Mouse (Mus musculus): ENCODE measurements at regions not wholly inside any gene's neighbourhood (a gene's known extent, or its start where the extent isn't known, plus 50 kb on each side); places are given as distances from the start of the nearest gene placed in this dataset.

GRCm38 (mm10) chrX:11978679-11979078, 181.5 kb downstream of the Bcor start:
- ATAC-seq (ENCODE audit: low FRiP score): no peak
- no peak overlapping the region for H3K4me2 ChIP-seq
- H3K9me3 ChIP-seq: no peaks in the 10 kb centered on the region
- no peak overlapping the region for H3K27ac ChIP-seq
- no peaks in the 10 kb centered on the region for H3K36me3 ChIP-seq (replicated peaks)
- WGBS: 87% methylated on average over 4 of the region's 4 CpGs
- peaks cover 15% of the 10 kb centered on the region for H3K27me3 ChIP-seq
- no peak overlapping the region for H3K4me3 ChIP-seq (replicated peaks)
- no peaks in the 10 kb centered on the region for H3K4me1 ChIP-seq
- H3K9ac ChIP-seq: no peak overlapping the region

DNA sequence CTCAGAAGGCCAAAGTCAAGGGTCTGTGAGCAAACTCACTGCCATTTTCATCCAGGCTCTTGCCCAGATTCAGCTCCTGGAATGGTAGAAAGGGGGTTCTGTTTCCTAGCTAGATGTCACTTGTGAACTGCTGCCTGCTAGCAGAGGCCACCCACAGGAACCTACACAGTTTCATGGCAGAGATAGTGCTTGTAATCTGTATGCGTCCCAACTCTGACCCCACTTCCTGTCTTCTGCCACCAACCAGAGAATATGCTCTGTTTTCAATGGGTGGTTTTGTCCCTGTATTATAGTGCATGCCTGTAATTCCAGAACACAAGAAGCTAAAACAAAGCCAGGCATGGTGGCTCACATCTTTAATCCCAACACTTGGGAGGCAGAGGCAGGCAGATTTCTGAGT, 176.9 kb downstream of the Bcor start:
- Histone ChIP-seq H3K9ac (no peak overlapping the region), H3K9me3 (no peaks in the 10 kb centered on the region), H3K27me3 (peaks cover 31% of the 10 kb centered on the region), H3K4me2 (no peak overlapping the region), H3K27ac (no peak overlapping the region), H3K36me3 (replicated peaks) (no peaks in the 10 kb centered on the region), H3K4me3 (replicated peaks) (no peak overlapping the region), H3K4me1 (no peaks in the 10 kb centered on the region)
- ATAC-seq (ENCODE audit: low FRiP score): no peak
- WGBS: 75% methylated on average over 1 of the region's 1 CpGs

Measured in forebrain, embryonic 12.5 days (tissue).